Comparison of ENCODE assay signal across 8 mouse cellular contexts in the genomic region with DNA sequence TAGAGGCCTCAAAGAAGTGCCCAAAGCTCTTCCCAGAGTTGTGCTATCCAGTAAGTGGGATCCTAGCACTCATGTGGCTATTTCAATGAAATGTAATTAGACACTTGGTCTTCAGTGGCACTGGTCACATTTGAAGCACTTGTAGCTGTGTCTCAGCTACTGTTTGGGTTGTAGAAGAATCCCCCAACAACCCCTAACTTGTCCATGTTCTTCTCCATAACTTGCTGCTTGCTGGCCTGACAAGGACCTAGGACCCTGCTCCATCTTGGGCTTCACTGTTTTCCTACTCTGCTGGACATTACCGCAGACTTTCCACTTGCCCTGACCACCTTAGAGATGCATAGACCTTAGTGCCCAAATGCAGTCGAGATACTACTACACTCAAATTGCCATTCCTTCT. TPM values are rescaled to one million over a fixed set of nuclear protein-coding genes. Genes with fewer than 3 reads are reported as not detected.
DNase-seq lines count a peak whose midpoint lies in the region; ATAC-seq lines count a peak whose summit lies in the region.

No protein-coding gene starts in this region.

- H3K9ac ChIP-seq in lung, embryonic 15.5 days, result peak overlapping the region; percentile 96
- peak overlapping the region; percentile 99 for H3K9ac ChIP-seq in embryonic facial prominence, embryonic 13.5 days
- peak overlapping the region; percentile 90 for H3K9ac ChIP-seq in intestine, embryonic 16.5 days (ENCODE audit: low read depth, low read length)
- peak overlapping the region; percentile 95; the same call in 1 of the 2 replicates for H3K9ac ChIP-seq in neural tube, embryonic 14.5 days (replicated peaks; ENCODE audit: low read depth, low read length)

- ATAC-seq in lung, embryonic 15.5 days (ENCODE audit: borderline replicate concordance, extremely low read depth, low FRiP score, low TSS enrichment), result no peak
- ATAC-seq in embryonic facial prominence, embryonic 13.5 days (ENCODE audit: insufficient number of reproducible peaks, insufficient read depth, low FRiP score, low TSS enrichment, low read depth), result no peak
- no peak for ATAC-seq in intestine, embryonic 16.5 days
- ATAC-seq in neural tube, embryonic 14.5 days (ENCODE audit: low read depth), result no peak
- ATAC-seq in granulocyte monocyte progenitor cell, adult 5-6 weeks (replicated peaks; ENCODE audit: poor library complexity, severe bottlenecking), result no peak
- ATAC-seq in cerebellum, adult (ENCODE audit: insufficient number of reproducible peaks, low FRiP score, low TSS enrichment), result no peak

- H3K27ac ChIP-seq in lung, embryonic 15.5 days, result peak overlapping the region; percentile 99
- H3K27ac ChIP-seq in embryonic facial prominence, embryonic 13.5 days, result peak overlapping the region; percentile 99; the same call in 1 of the 2 replicates
- H3K27ac ChIP-seq in intestine, embryonic 16.5 days (ENCODE audit: low read length), result peak overlapping the region; percentile 98
- H3K27ac ChIP-seq in neural tube, embryonic 14.5 days (ENCODE audit: low read depth, low read length), result no peak overlapping the region

- no peaks in the 10 kb centered on the region for H3K27me3 ChIP-seq in lung, embryonic 15.5 days
- no peaks in the 10 kb centered on the region for H3K27me3 ChIP-seq in embryonic facial prominence, embryonic 13.5 days
- no peaks in the 10 kb centered on the region for H3K27me3 ChIP-seq in intestine, embryonic 16.5 days (replicated peaks; ENCODE audit: control insufficient read depth, insufficient read depth, low read length)
- H3K27me3 ChIP-seq in neural tube, embryonic 14.5 days (ENCODE audit: control insufficient read depth, insufficient read depth, low read length), result no peaks in the 10 kb centered on the region; the same call in 1 of the 2 replicates

- peak overlapping the region; percentile 82 for H3K4me2 ChIP-seq in lung, embryonic 15.5 days
- H3K4me2 ChIP-seq in embryonic facial prominence, embryonic 13.5 days, result peak overlapping the region; percentile 83
- H3K4me2 ChIP-seq in intestine, embryonic 16.5 days (ENCODE audit: low read depth, low read length), result peak overlapping the region; percentile 87
- peak overlapping the region; percentile 92 for H3K4me2 ChIP-seq in neural tube, embryonic 14.5 days (ENCODE audit: low read depth, low read length)

- DNase-seq in lung, postnatal 14 days, result no peak
- DNase-seq in c-Kit-positive CD71-positive TER-119-positive erythroid progenitor cells, embryonic 14.5 days (ENCODE audit: low spot score), result no peak

- peaks cover 13% of the 10 kb centered on the region for H3K4me1 ChIP-seq in lung, embryonic 15.5 days
- H3K4me1 ChIP-seq in embryonic facial prominence, embryonic 13.5 days, result peaks cover 11% of the 10 kb centered on the region
- H3K4me1 ChIP-seq in intestine, embryonic 16.5 days (ENCODE audit: control insufficient read depth, insufficient read depth, low read length), result peaks cover 5% of the 10 kb centered on the region
- peaks cover 16% of the 10 kb centered on the region for H3K4me1 ChIP-seq in neural tube, embryonic 14.5 days (ENCODE audit: control insufficient read depth, insufficient read depth, low read length)

- H3K4me3 ChIP-seq in lung, embryonic 15.5 days, result peak overlapping the region; percentile 88
- H3K4me3 ChIP-seq in embryonic facial prominence, embryonic 13.5 days, result peak overlapping the region; percentile 92
- peak overlapping the region; percentile 78 for H3K4me3 ChIP-seq in intestine, embryonic 16.5 days (ENCODE audit: low read length)
- H3K4me3 ChIP-seq in neural tube, embryonic 14.5 days (ENCODE audit: low read depth, low read length), result peak overlapping the region; percentile 98

- H3K9me3 ChIP-seq in lung, embryonic 15.5 days, result no peaks in the 10 kb centered on the region
- H3K9me3 ChIP-seq in embryonic facial prominence, embryonic 13.5 days, result no peaks in the 10 kb centered on the region
- no peaks in the 10 kb centered on the region for H3K9me3 ChIP-seq in intestine, embryonic 16.5 days (ENCODE audit: control insufficient read depth, low read length)
- H3K9me3 ChIP-seq in neural tube, embryonic 14.5 days (ENCODE audit: control insufficient read depth, low read length), result no peaks in the 10 kb centered on the region

- WGBS in lung, embryonic 15.5 days, result 51% methylated on average over 2 of the region's 2 CpGs
- 49% methylated on average over 2 of the region's 2 CpGs for WGBS in embryonic facial prominence, embryonic 13.5 days
- WGBS in intestine, embryonic 16.5 days, result 53% methylated on average over 2 of the region's 2 CpGs
- WGBS in neural tube, embryonic 14.5 days, result 62% methylated on average over 2 of the region's 2 CpGs

- H3K36me3 ChIP-seq in lung, embryonic 15.5 days, result 0 out of 2 replicates have a peak, but pooled peaks cover 2% of the 10 kb centered on the region
- H3K36me3 ChIP-seq in embryonic facial prominence, embryonic 13.5 days, result peaks cover 8% of the 10 kb centered on the region
- H3K36me3 ChIP-seq in intestine, embryonic 16.5 days (ENCODE audit: control insufficient read depth, insufficient read depth, low read length), result no peaks in the 10 kb centered on the region
- H3K36me3 ChIP-seq in neural tube, embryonic 14.5 days (ENCODE audit: control insufficient read depth, insufficient read depth, low read length), result no peaks in the 10 kb centered on the region

RNA-seq across cellular contexts. Expression of gene Zfp62, which starts 1.0 kb away (rescaled TPM):
- polyA plus RNA-seq in lung, embryonic 15.5 days (2015; fragmentation: Nextera tagmentation; extraction: Ambion mirVana), result 37.6 and 40.3 TPM in 2 replicates
- 41.7 and 46.5 TPM in 2 replicates for polyA plus RNA-seq in embryonic facial prominence, embryonic 13.5 days (2015; fragmentation: Nextera tagmentation; extraction: Ambion mirVana)
- 20.7 and 23.1 TPM in 2 replicates for polyA plus RNA-seq in intestine, embryonic 16.5 days (2015; fragmentation: Nextera tagmentation; extraction: Ambion mirVana)
- polyA plus RNA-seq in neural tube, embryonic 14.5 days (2014; fragmentation: Nextera tagmentation; extraction: Ambion mirVana), result 49.6 and 54.4 TPM in 2 replicates
- total RNA-seq in granulocyte monocyte progenitor cell, adult 5-6 weeks (2014; fragmentation: Nextera tagmentation), result 46.4 and 46.5 TPM in 2 replicates
- total RNA-seq in granulocyte monocyte progenitor cell, adult 5-6 weeks (2017), result 62.2 and 88.5 TPM in 2 replicates

RNA-seq across cellular contexts. Expression of gene Btnl9, which starts 15.1 kb away (rescaled TPM):
- 0.48 and 1.1 TPM in 2 replicates for polyA plus RNA-seq in lung, embryonic 15.5 days (2015; fragmentation: Nextera tagmentation; extraction: Ambion mirVana)
- polyA plus RNA-seq in embryonic facial prominence, embryonic 13.5 days (2015; fragmentation: Nextera tagmentation; extraction: Ambion mirVana), result 0.51 and 0.81 TPM in 2 replicates
- polyA plus RNA-seq in intestine, embryonic 16.5 days (2015; fragmentation: Nextera tagmentation; extraction: Ambion mirVana), result 1.6 TPM in 2 replicates
- polyA plus RNA-seq in neural tube, embryonic 14.5 days (2014; fragmentation: Nextera tagmentation; extraction: Ambion mirVana), result 0.17 and 0.23 TPM in 2 replicates
- total RNA-seq in granulocyte monocyte progenitor cell, adult 5-6 weeks (2014; fragmentation: Nextera tagmentation), result 3.8 and 4.1 TPM in 2 replicates
- 5.3 and 7.6 TPM in 2 replicates for total RNA-seq in granulocyte monocyte progenitor cell, adult 5-6 weeks (2017)

RNA-seq across cellular contexts. Expression of gene Mgat1, which starts 41.9 kb away (rescaled TPM):
- 65.0 and 69.6 TPM in 2 replicates for polyA plus RNA-seq in lung, embryonic 15.5 days (2015; fragmentation: Nextera tagmentation; extraction: Ambion mirVana)
- polyA plus RNA-seq in embryonic facial prominence, embryonic 13.5 days (2015; fragmentation: Nextera tagmentation; extraction: Ambion mirVana), result 53.5 and 56.7 TPM in 2 replicates
- polyA plus RNA-seq in intestine, embryonic 16.5 days (2015; fragmentation: Nextera tagmentation; extraction: Ambion mirVana), result 62.4 and 65.8 TPM in 2 replicates
- 22.6 and 29.3 TPM in 2 replicates for polyA plus RNA-seq in neural tube, embryonic 14.5 days (2014; fragmentation: Nextera tagmentation; extraction: Ambion mirVana)
- total RNA-seq in granulocyte monocyte progenitor cell, adult 5-6 weeks (2014; fragmentation: Nextera tagmentation), result 44.1 and 74.5 TPM in 2 replicates
- total RNA-seq in granulocyte monocyte progenitor cell, adult 5-6 weeks (2017), result 51.6 and 59.4 TPM in 2 replicates

RNA-seq across cellular contexts. Expression of gene Olfr1394, which starts 47.9 kb away (rescaled TPM):
- polyA plus RNA-seq in lung, embryonic 15.5 days (2015; fragmentation: Nextera tagmentation; extraction: Ambion mirVana), result not detected in 2 replicates
- not detected in 2 replicates for polyA plus RNA-seq in embryonic facial prominence, embryonic 13.5 days (2015; fragmentation: Nextera tagmentation; extraction: Ambion mirVana)
- polyA plus RNA-seq in intestine, embryonic 16.5 days (2015; fragmentation: Nextera tagmentation; extraction: Ambion mirVana), result not detected in 2 replicates
- polyA plus RNA-seq in neural tube, embryonic 14.5 days (2014; fragmentation: Nextera tagmentation; extraction: Ambion mirVana), result not detected in 2 replicates
- not detected in 2 replicates for total RNA-seq in granulocyte monocyte progenitor cell, adult 5-6 weeks (2014; fragmentation: Nextera tagmentation)
- not detected in 2 replicates for total RNA-seq in granulocyte monocyte progenitor cell, adult 5-6 weeks (2017)

RNA-seq across cellular contexts. Expression of gene Olfr1395, which starts 60.0 kb away (rescaled TPM):
- not detected in 2 replicates for polyA plus RNA-seq in lung, embryonic 15.5 days (2015; fragmentation: Nextera tagmentation; extraction: Ambion mirVana)
- 0.08 TPM in 1 of 2 replicates, not detected in the other for polyA plus RNA-seq in embryonic facial prominence, embryonic 13.5 days (2015; fragmentation: Nextera tagmentation; extraction: Ambion mirVana)
- not detected in 2 replicates for polyA plus RNA-seq in intestine, embryonic 16.5 days (2015; fragmentation: Nextera tagmentation; extraction: Ambion mirVana)
- polyA plus RNA-seq in neural tube, embryonic 14.5 days (2014; fragmentation: Nextera tagmentation; extraction: Ambion mirVana), result not detected in 2 replicates
- not detected in 2 replicates for total RNA-seq in granulocyte monocyte progenitor cell, adult 5-6 weeks (2014; fragmentation: Nextera tagmentation)
- total RNA-seq in granulocyte monocyte progenitor cell, adult 5-6 weeks (2017), result not detected in 2 replicates
